In genomic region chr8:54525606-54526005, GRCm38 (mm10) we compare ENCODE assay signal across 21 mouse cellular contexts. TPM values are rescaled to one million over a fixed set of nuclear protein-coding genes. Genes with fewer than 3 reads are reported as not detected.
A peak's percentile ranks its signal among the peaks of the same experiment; 100 is the strongest.
DNase-seq lines count a peak whose midpoint lies in the region; ATAC-seq lines count a peak whose summit lies in the region.
"Had no signal": no experiment of that assay in that cellular context is flagged by ENCODE, and none has a peak within 500 bp of the region (broad histone marks: within the 10 kb centered on the region; RNA-seq: fewer than 3 reads in every experiment).

No protein-coding gene starts in this region.

- no peaks in the 10 kb centered on the region for H3K27me3 ChIP-seq in liver, embryonic 16.5 days (ENCODE audit: control insufficient read depth, insufficient read depth, low read depth, low read length)
- H3K27me3 ChIP-seq: embryonic facial prominence, embryonic 15.5 days; forebrain, embryonic 13.5 days; hindbrain, embryonic 13.5 days; limb, embryonic 13.5 days had no signal

- peaks cover 6% of the 10 kb centered on the region for H3K36me3 ChIP-seq in liver, embryonic 16.5 days (ENCODE audit: control insufficient read depth, insufficient read depth)

- DNase-seq in 3T3-L1 (ENCODE audit: low read depth, low spot score) (peak; percentile 36), R1 (ENCODE audit: low read depth, low spot score) (peak; percentile 89)
- no peak for DNase-seq in cerebellum, postnatal 36 days
- DNase-seq in ovary, postnatal 10 days (ENCODE audit: low spot score): no peak
- no peak for DNase-seq in right cerebral cortex, adult 18-20 months
- DNase-seq: adrenal gland, postnatal 10 days; B cell, adult 2 months; cerebellum, adult 18-20 months; gastrocnemius, postnatal 14 days; kidney, adult 11 months; kidney, postnatal 36 days; layer of hippocampus, adult 9-11 months; right cerebral cortex, postnatal 25 days; thymus, postnatal 25 days had no signal

- 0 out of 2 replicates have a peak, but pooled peaks have one; percentile 15 for ATAC-seq in granulocyte monocyte progenitor cell, adult 5-6 weeks (replicated peaks; ENCODE audit: poor library complexity, severe bottlenecking)
- ATAC-seq in liver, embryonic 16.5 days (ENCODE audit: low read depth): peak; percentile 30
- ATAC-seq: forebrain, embryonic 13.5 days had no signal

- peaks cover 22% of the 10 kb centered on the region for H3K4me1 ChIP-seq in liver, embryonic 16.5 days (ENCODE audit: control insufficient read depth, low read depth, low read length)

- H3K9ac ChIP-seq in liver, embryonic 16.5 days (ENCODE audit: low read depth, low read length): no peak overlapping the region
- H3K9ac ChIP-seq: embryonic facial prominence, embryonic 15.5 days; forebrain, embryonic 13.5 days; hindbrain, embryonic 13.5 days; limb, embryonic 13.5 days had no signal

- H3K27ac ChIP-seq in liver, embryonic 16.5 days (ENCODE audit: low read length): no peak overlapping the region
- H3K27ac ChIP-seq: embryonic facial prominence, embryonic 15.5 days; forebrain, embryonic 13.5 days; hindbrain, embryonic 13.5 days; limb, embryonic 13.5 days; stomach, postnatal 0 days had no signal

- H3K4me2 ChIP-seq in liver, embryonic 16.5 days (ENCODE audit: low read depth, low read length): no peak overlapping the region
- H3K4me2 ChIP-seq: embryonic facial prominence, embryonic 15.5 days; forebrain, embryonic 13.5 days; hindbrain, embryonic 13.5 days; limb, embryonic 13.5 days had no signal

- WGBS in liver, embryonic 16.5 days (ENCODE audit: insufficient replicate concordance): 77% methylated on average over 2 of the region's 2 CpGs

- H3K9me3 ChIP-seq in liver, embryonic 16.5 days (replicated peaks; ENCODE audit: control insufficient read depth, low read length): no peaks in the 10 kb centered on the region
- H3K9me3 ChIP-seq: embryonic facial prominence, embryonic 15.5 days; forebrain, embryonic 13.5 days; hindbrain, embryonic 13.5 days; limb, embryonic 13.5 days had no signal

- no peak overlapping the region for H3K4me3 ChIP-seq in liver, embryonic 16.5 days (ENCODE audit: low read depth, low read length)
- H3K4me3 ChIP-seq: embryonic facial prominence, embryonic 15.5 days; forebrain, embryonic 13.5 days; hindbrain, embryonic 13.5 days; limb, embryonic 13.5 days had no signal

RNA-seq across cellular contexts. Expression of gene Asb5, which starts 3.8 kb away (rescaled TPM):
- total RNA-seq in granulocyte monocyte progenitor cell, adult 5-6 weeks (2014; fragmentation: Nextera tagmentation): 3.2 TPM in 1 of 2 replicates, not detected in the other
- total RNA-seq in granulocyte monocyte progenitor cell, adult 5-6 weeks (2017): 0.43 TPM in 1 of 2 replicates, not detected in the other
- polyA plus RNA-seq in liver, embryonic 16.5 days (2015; fragmentation: Nextera tagmentation; extraction: Ambion mirVana): 1.1 TPM in 2 replicates

RNA-seq across cellular contexts. Expression of gene Spcs3, which starts 4.2 kb away (rescaled TPM):
- 191 and 198 TPM in 2 replicates for total RNA-seq in granulocyte monocyte progenitor cell, adult 5-6 weeks (2014; fragmentation: Nextera tagmentation)
- 170 and 209 TPM in 2 replicates for total RNA-seq in granulocyte monocyte progenitor cell, adult 5-6 weeks (2017)
- polyA plus RNA-seq in liver, embryonic 16.5 days (2015; fragmentation: Nextera tagmentation; extraction: Ambion mirVana): 54.9 and 61.7 TPM in 2 replicates

Comparison
In these comparisons a context has a peak if more than half of its experiments do, and no peak if none do; other contexts are left out.
1. DNase-seq: peak in 3T3-L1 (single experiment) and R1 (single experiment); none in cerebellum, postnatal 36 days (0 of 2), ovary, postnatal 10 days (single experiment) and right cerebral cortex, adult 18-20 months (single experiment).